Mouse (Mus musculus) ES-Bruce4 (cell line): ENCODE results near the gene Pla2g16.

Experiments used
- CTCF ChIP-seq: IDR thresholded peaks from one replicate; pipeline ENCODE4 v1.8.1; 2011; ENCODE audit warnings: low read depth, low read length
- EP300 ChIP-seq: IDR thresholded peaks from 2 replicates; pipeline ENCODE4 v1.6.1; 2011; ENCODE audit warnings: low read depth, low read length; ENCODE audit not compliant: insufficient read depth
- POLR2A ChIP-seq: IDR thresholded peaks from one replicate; pipeline ENCODE4 v1.8.1; 2011; ENCODE audit warnings: low read length; ENCODE audit not compliant: insufficient read depth

GRCm38 (mm10) chr19:7585279-7585678, 28.0 kb downstream of the Pla2g16 start:
- TF ChIP-seq CTCF (no peak), POLR2A (no peak), EP300 (no peak)
